ENCODE assay signal across 9 mouse cellular contexts in genomic region chr17:14136702-14137315, GRCm38 (mm10).
DNase-seq lines count a peak whose midpoint lies in the region; TF ChIP-seq lines count a peak whose summit lies in the region.
"Had no signal": no experiment of that assay in that cellular context is flagged by ENCODE, and none has a peak within 500 bp of the region (broad histone marks: within the 10 kb centered on the region; RNA-seq: fewer than 3 reads in every experiment).

No protein-coding gene starts in this region.

- TF ChIP-seq CTCF in layer of hippocampus, adult 2 months (conservative IDR thresholded peaks at IDR 0.05), result peak; percentile 82

- DNase-seq in cerebellum, adult 8-10 months, result peak; percentile 3
- no peak for DNase-seq in cerebellum, adult 11-12 months
- peak; percentile 59 for DNase-seq in urinary bladder, postnatal 14 days (ENCODE audit: low spot score)
- DNase-seq in urinary bladder, postnatal 4 days (ENCODE audit: low spot score in 2 of 2), result no peak
- DNase-seq in gastrocnemius, adult 8-10 months (ENCODE audit: low spot score in 2 of 2), result peak; percentile 51 to 53
- peak; percentile 69 to 83 for DNase-seq in layer of hippocampus, adult 2 months (ENCODE audit: low spot score in 2 of 2)
- peak; percentile 39 for DNase-seq in lung, postnatal 14 days
- DNase-seq in spleen, postnatal 36 days (ENCODE audit: low spot score in 2 of 2), result no peak

- H3K27ac ChIP-seq in layer of hippocampus, adult 2 months, result no peak overlapping the region
- H3K27ac ChIP-seq: macrophage had no signal

- no peak overlapping the region for H3K4me3 ChIP-seq in layer of hippocampus, adult 2 months

Comparison
In these comparisons a context has a peak if more than half of its experiments do, and no peak if none do; other contexts are left out.
1. DNase-seq: peak in cerebellum, adult 8-10 months (single experiment), urinary bladder, postnatal 14 days (single experiment), gastrocnemius, adult 8-10 months (2 of 2), layer of hippocampus, adult 2 months (2 of 2) and lung, postnatal 14 days (single experiment); none in cerebellum, adult 11-12 months (single experiment), urinary bladder, postnatal 4 days (0 of 2) and spleen, postnatal 36 days (0 of 2).